Mouse (Mus musculus): Measurements from ENCODE around the gene Hoxb6.

DNA sequence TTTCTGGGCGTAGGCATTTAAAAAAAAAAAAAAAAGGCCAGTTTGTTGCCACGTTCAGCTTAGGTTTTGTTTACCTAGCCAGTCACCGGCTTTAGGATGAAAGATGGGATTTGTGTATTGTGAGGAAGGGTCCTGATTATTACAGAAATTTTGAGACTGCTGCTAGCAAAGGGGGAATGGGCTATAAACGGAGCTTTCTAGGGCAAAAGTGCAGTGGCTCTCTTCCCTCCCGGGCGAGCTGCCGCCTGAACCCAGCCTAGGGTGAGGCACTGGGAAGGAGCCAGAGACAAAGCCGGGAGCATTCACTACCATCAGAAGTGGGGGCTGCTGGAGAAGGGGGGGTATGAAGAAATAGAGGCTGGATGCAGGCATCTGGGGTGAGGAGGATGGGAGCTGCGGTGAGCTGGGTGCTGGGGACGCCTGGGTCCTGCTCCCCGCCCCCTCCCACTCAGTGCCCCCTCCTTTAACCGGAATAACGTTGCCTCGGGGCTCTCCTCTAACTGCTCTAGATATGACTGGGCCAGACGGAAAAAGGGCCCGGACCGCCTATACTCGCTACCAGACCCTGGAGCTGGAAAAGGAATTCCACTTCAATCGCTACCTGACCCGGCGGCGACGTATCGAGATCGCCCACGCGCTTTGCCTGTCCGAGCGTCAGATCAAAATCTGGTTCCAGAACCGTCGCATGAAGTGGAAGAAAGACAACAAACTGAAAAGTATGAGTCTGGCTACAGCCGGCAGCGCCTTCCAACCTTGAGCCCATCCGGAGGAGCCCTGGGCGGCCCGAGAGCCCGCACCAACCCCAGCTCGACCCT, 12.3 kb downstream of the Hoxb6 start:
- no peak for TF ChIP-seq CTCF (IDR thresholded peaks at IDR 0.05; ENCODE audit: extremely low read depth, insufficient read length, insufficient replicate concordance, low read depth, low read length)
- TF ChIP-seq POLR2A (IDR thresholded peaks at IDR 0.05; ENCODE audit: low read depth, low read length), result no peak

Data from small intestine, adult 2 months (tissue).